Mouse (Mus musculus): ENCODE results near the gene Pecr.

DNA sequence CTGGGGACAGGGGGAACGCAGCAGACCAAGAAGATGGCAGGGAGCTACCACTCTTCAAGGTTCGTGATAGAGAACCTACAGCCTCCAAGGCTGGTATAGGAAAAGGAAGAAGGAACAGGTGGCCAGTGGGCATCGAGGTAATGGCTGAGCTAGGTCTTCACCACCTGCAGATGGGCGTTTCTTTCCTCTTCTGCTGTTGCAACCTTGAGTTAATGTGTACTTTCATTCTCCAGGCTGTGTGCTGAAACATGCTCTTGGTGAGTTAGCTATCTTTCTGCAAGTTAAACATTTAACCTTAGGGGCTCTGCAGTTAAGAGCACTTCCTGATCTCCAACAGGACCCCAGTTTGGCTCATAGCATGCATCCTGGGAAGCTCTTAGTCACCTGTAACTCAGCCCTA is 3.8 kb upstream of the Pecr start:
- no peak for TF ChIP-seq CTCF (IDR thresholded peaks at IDR 0.05; ENCODE audit: low read depth, low read length)
- TF ChIP-seq POLR2A (IDR thresholded peaks at IDR 0.05; ENCODE audit: extremely low read depth, insufficient read depth, low read length) = no peak
